Mouse (Mus musculus) bone marrow macrophage, adult 2 months (primary cell): Measurements from ENCODE around the gene Shmt1.

Source experiments
- CTCF ChIP-seq: IDR thresholded peaks from 2 replicates; pipeline ENCODE4 v1.5.1; 2012; ENCODE audit warnings: low read depth, mild to moderate bottlenecking, low read length, moderate library complexity
- POLR2A ChIP-seq: IDR thresholded peaks from 2 replicates; pipeline ENCODE4 v1.6.1; 2012; ENCODE audit warnings: mild to moderate bottlenecking, low read depth, low read length, borderline replicate concordance

DNA sequence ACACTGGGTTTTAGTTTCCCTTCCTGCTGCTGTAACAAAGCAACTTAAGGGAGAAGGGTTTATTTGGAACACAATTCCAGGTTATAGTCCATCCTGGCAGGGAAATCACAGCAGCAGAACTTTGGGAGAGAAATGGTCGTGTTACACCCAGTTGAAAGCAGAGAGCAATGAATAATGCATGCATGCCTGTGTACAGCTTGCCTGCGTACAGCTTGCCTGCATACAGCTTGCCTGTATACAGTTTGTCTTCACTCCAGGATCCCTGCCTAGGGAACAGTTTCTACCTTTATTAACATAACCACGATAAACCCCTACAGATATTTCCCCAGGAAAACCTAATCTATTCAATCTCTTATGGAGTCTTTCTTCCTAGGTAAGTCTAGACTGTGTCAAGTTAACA lies 40.7 kb downstream of the Shmt1 start:
- TF ChIP-seq POLR2A (no peak), CTCF (no peak)
